12 mouse cellular contexts compared by ENCODE assay signal in genomic region chr2:71982868-71983597, GRCm38 (mm10). TPM values are rescaled to one million over a fixed set of nuclear protein-coding genes. Genes with fewer than 3 reads are reported as not detected.
DNase-seq lines count a peak whose midpoint lies in the region; ATAC-seq and TF ChIP-seq lines count a peak whose summit lies in the region.
"Had no signal": no experiment of that assay in that cellular context is flagged by ENCODE, and none has a peak within 500 bp of the region (broad histone marks: within the 10 kb centered on the region; RNA-seq: fewer than 3 reads in every experiment).

No protein-coding gene starts in this region.

- ATAC-seq in hindbrain, embryonic 13.5 days (ENCODE audit: low FRiP score): no peak
- ATAC-seq in hindbrain, embryonic 11.5 days (ENCODE audit: low FRiP score): no peak
- no peak for ATAC-seq in midbrain, embryonic 16.5 days
- no peak for ATAC-seq in midbrain, embryonic 14.5 days (ENCODE audit: low FRiP score, low TSS enrichment)

- H3K27me3 ChIP-seq in hindbrain, embryonic 13.5 days: peaks cover 19% of the 10 kb centered on the region
- peaks cover 10% of the 10 kb centered on the region; the same call in 1 of the 2 replicates for H3K27me3 ChIP-seq in hindbrain, embryonic 11.5 days (ENCODE audit: control insufficient read depth, insufficient read depth, low read length)
- H3K27me3 ChIP-seq in midbrain, embryonic 16.5 days (ENCODE audit: control insufficient read depth, insufficient read depth, low read depth, low read length): no peaks in the 10 kb centered on the region
- H3K27me3 ChIP-seq in midbrain, embryonic 14.5 days (ENCODE audit: control insufficient read depth, insufficient read depth, low read length): no peaks in the 10 kb centered on the region

- H3K27ac ChIP-seq in hindbrain, embryonic 13.5 days: no peak overlapping the region
- H3K27ac ChIP-seq in hindbrain, embryonic 11.5 days (ENCODE audit: low read depth, low read length): no peak overlapping the region
- H3K27ac ChIP-seq in midbrain, embryonic 16.5 days (ENCODE audit: low read length): no peak overlapping the region
- no peak overlapping the region for H3K27ac ChIP-seq in midbrain, embryonic 14.5 days (replicated peaks; ENCODE audit: low read depth, low read length)
- H3K27ac ChIP-seq in olfactory bulb, adult 2 months (ENCODE audit: insufficient read depth, low read depth, low read length): peak overlapping the region; percentile 35
- H3K27ac ChIP-seq: embryonic facial prominence, embryonic 13.5 days had no signal

- WGBS in hindbrain, embryonic 13.5 days: 69% methylated on average over 10 of the region's 10 CpGs
- WGBS in hindbrain, embryonic 11.5 days: 74% methylated on average over 10 of the region's 10 CpGs
- WGBS in midbrain, embryonic 16.5 days: 59% methylated on average over 10 of the region's 10 CpGs
- WGBS in midbrain, embryonic 14.5 days: 65% methylated on average over 10 of the region's 10 CpGs
- WGBS in olfactory bulb, adult 2 months: 50% methylated on average over 10 of the region's 10 CpGs

- H3K9me3 ChIP-seq in hindbrain, embryonic 13.5 days: no peaks in the 10 kb centered on the region
- H3K9me3 ChIP-seq in hindbrain, embryonic 11.5 days (ENCODE audit: control insufficient read depth, low read length): no peaks in the 10 kb centered on the region
- H3K9me3 ChIP-seq in midbrain, embryonic 16.5 days (replicated peaks; ENCODE audit: control insufficient read depth, low read length, poor library complexity, severe bottlenecking): no peaks in the 10 kb centered on the region
- H3K9me3 ChIP-seq in midbrain, embryonic 14.5 days (ENCODE audit: control insufficient read depth, low read length): no peaks in the 10 kb centered on the region
- H3K9me3 ChIP-seq: embryonic facial prominence, embryonic 13.5 days had no signal

- peaks cover 30% of the 10 kb centered on the region for H3K4me1 ChIP-seq in hindbrain, embryonic 13.5 days (replicated peaks)
- 0 out of 2 replicates have a peak, but pooled peaks cover 3% of the 10 kb centered on the region for H3K4me1 ChIP-seq in hindbrain, embryonic 11.5 days (replicated peaks; ENCODE audit: control insufficient read depth, insufficient read depth, low read length)
- peaks cover 16% of the 10 kb centered on the region for H3K4me1 ChIP-seq in midbrain, embryonic 16.5 days (ENCODE audit: control insufficient read depth, insufficient read depth, low read length)
- no peaks in the 10 kb centered on the region; the same call in 1 of the 2 replicates for H3K4me1 ChIP-seq in midbrain, embryonic 14.5 days (ENCODE audit: control insufficient read depth, insufficient read depth, low read length)
- peaks cover 19% of the 10 kb centered on the region for H3K4me1 ChIP-seq in olfactory bulb, adult 2 months (ENCODE audit: control insufficient read depth, insufficient read depth, low read length)

- no peak for DNase-seq in hindbrain, embryonic 11.5 days (ENCODE audit: low spot score)
- no peak for DNase-seq in midbrain, embryonic 14.5 days
- peak; percentile 49 to 57 for DNase-seq in cerebellum, postnatal 36 days
- no peak for DNase-seq in ovary, adult 18-20 months (ENCODE audit: low spot score)
- no peak for DNase-seq in gastrocnemius, postnatal 10 days
- DNase-seq: adrenal gland, postnatal 36 days; heart, postnatal 10 days; thymus, postnatal 4 days had no signal

- H3K9ac ChIP-seq in hindbrain, embryonic 13.5 days: peak overlapping the region; percentile 31; the same call in 1 of the 2 replicates
- no peak overlapping the region for H3K9ac ChIP-seq in hindbrain, embryonic 11.5 days (ENCODE audit: low read depth, low read length)
- H3K9ac ChIP-seq in midbrain, embryonic 16.5 days (ENCODE audit: low read depth, low read length): no peak overlapping the region
- H3K9ac ChIP-seq in midbrain, embryonic 14.5 days (replicated peaks; ENCODE audit: low read length): no peak overlapping the region
- H3K9ac ChIP-seq: embryonic facial prominence, embryonic 13.5 days had no signal

- H3K4me2 ChIP-seq in hindbrain, embryonic 13.5 days: no peak overlapping the region
- H3K4me2 ChIP-seq in hindbrain, embryonic 11.5 days (replicated peaks; ENCODE audit: low read depth, low read length): no peak overlapping the region
- peak overlapping the region; percentile 82 for H3K4me2 ChIP-seq in midbrain, embryonic 16.5 days (ENCODE audit: low read length)
- H3K4me2 ChIP-seq in midbrain, embryonic 14.5 days (ENCODE audit: low read length): no peak overlapping the region; the same call in 1 of the 2 replicates
- H3K4me2 ChIP-seq: embryonic facial prominence, embryonic 13.5 days had no signal

- no peaks in the 10 kb centered on the region for H3K36me3 ChIP-seq in hindbrain, embryonic 13.5 days
- H3K36me3 ChIP-seq in hindbrain, embryonic 11.5 days (ENCODE audit: control insufficient read depth, insufficient read depth, low read length): no peaks in the 10 kb centered on the region
- no peaks in the 10 kb centered on the region for H3K36me3 ChIP-seq in midbrain, embryonic 16.5 days (ENCODE audit: control insufficient read depth, insufficient read depth, low read length)
- no peaks in the 10 kb centered on the region for H3K36me3 ChIP-seq in midbrain, embryonic 14.5 days (ENCODE audit: control insufficient read depth, insufficient read depth, low read length)
- H3K36me3 ChIP-seq: embryonic facial prominence, embryonic 13.5 days had no signal

- no peak for TF ChIP-seq CTCF in olfactory bulb, adult 2 months (IDR thresholded peaks at IDR 0.05; ENCODE audit: insufficient read depth, low read depth, low read length)

- no peak overlapping the region for H3K4me3 ChIP-seq in hindbrain, embryonic 13.5 days
- H3K4me3 ChIP-seq in hindbrain, embryonic 11.5 days (ENCODE audit: low read depth, low read length): no peak overlapping the region
- no peak overlapping the region for H3K4me3 ChIP-seq in midbrain, embryonic 16.5 days (ENCODE audit: low read depth, low read length)
- H3K4me3 ChIP-seq in midbrain, embryonic 14.5 days (replicated peaks; ENCODE audit: low read depth, low read length): no peak overlapping the region
- H3K4me3 ChIP-seq in olfactory bulb, adult 2 months (ENCODE audit: insufficient read depth, low read depth, low read length): peak overlapping the region; percentile 34
- H3K4me3 ChIP-seq: embryonic facial prominence, embryonic 13.5 days had no signal

- TF ChIP-seq POLR2A in olfactory bulb, adult 2 months (IDR thresholded peaks at IDR 0.05; ENCODE audit: insufficient read depth, low read depth, low read length): no peak

RNA-seq across cellular contexts. Expression of gene Rapgef4, which starts 2.0 kb away (rescaled TPM):
- polyA plus RNA-seq in hindbrain, embryonic 13.5 days (2015; fragmentation: Nextera tagmentation; extraction: Ambion mirVana): 16.7 and 17.8 TPM in 2 replicates
- polyA plus RNA-seq in hindbrain, embryonic 11.5 days (2014; fragmentation: Nextera tagmentation; extraction: Ambion mirVana): 2.3 and 2.9 TPM in 2 replicates
- 36.8 and 40.2 TPM in 2 replicates for polyA plus RNA-seq in midbrain, embryonic 16.5 days (2015; fragmentation: Nextera tagmentation; extraction: Ambion mirVana)
- 18.3 and 25.6 TPM in 2 replicates for polyA plus RNA-seq in midbrain, embryonic 14.5 days (2014; fragmentation: Nextera tagmentation; extraction: Ambion mirVana)
- polyA plus RNA-seq in olfactory bulb, adult 2 months (2012; ENCODE audit: insufficient read depth, insufficient read length, low replicate concordance, missing spikeins): not detected in 2 replicates
- total RNA-seq in gastrocnemius, postnatal 10 days (2021): 1 to 10 TPM; 2.4 to 4.4 TPM

Comparison
In these comparisons a context has a peak if more than half of its experiments do, and no peak if none do; other contexts are left out.
1. DNase-seq: peak in cerebellum, postnatal 36 days (2 of 2); none in hindbrain, embryonic 11.5 days (single experiment), midbrain, embryonic 14.5 days (single experiment), ovary, adult 18-20 months (single experiment) and gastrocnemius, postnatal 10 days (single experiment).